Mouse (Mus musculus) bone marrow macrophage, adult 2 months (primary cell): ENCODE measurements around the gene Rsad1. TPM values are rescaled to one million over a fixed set of nuclear protein-coding genes. Genes with fewer than 3 reads are reported as not detected.

Experiments
- H3K27ac ChIP-seq: 2 replicates; pipeline ENCODE4 v1.5.1; 2012; ENCODE audit warnings: low read depth, low read length; ENCODE audit not compliant: insufficient read depth
- H3K4me1 ChIP-seq: 2 replicates; pipeline ENCODE4 v1.6.1; 2012; ENCODE audit warnings: low read length; ENCODE audit not compliant: control insufficient read depth, insufficient read depth
- H3K4me3 ChIP-seq: 2 replicates; pipeline ENCODE4 v1.5.1; 2012; ENCODE audit warnings: mild to moderate bottlenecking, low read length, moderate library complexity; ENCODE audit not compliant: insufficient read depth
- CTCF ChIP-seq: IDR thresholded peaks from 2 replicates; pipeline ENCODE4 v1.5.1; 2012; ENCODE audit warnings: low read depth, mild to moderate bottlenecking, low read length, moderate library complexity
- POLR2A ChIP-seq: IDR thresholded peaks from 2 replicates; pipeline ENCODE4 v1.6.1; 2012; ENCODE audit warnings: mild to moderate bottlenecking, low read depth, low read length, borderline replicate concordance
- polyA plus RNA-seq: library from polyadenylated mRNA; stranded (reverse); fragments of >200 nt; gene quantifications from 2 replicates; pipeline ENCODE4 v1.2.4, GENCODE M21; 2012; ENCODE audit not compliant: missing spikeins, insufficient read depth, insufficient read length

Rsad1 gene
- polyA plus RNA-seq, 1 experiment: 3.3 TPM

GRCm38 (mm10) chr11:94538733-94539292 is 10.2 kb downstream of the Rsad1 start:
- no peak for TF ChIP-seq CTCF
- TF ChIP-seq POLR2A: no peak
- Histone ChIP-seq H3K4me1 (peaks cover 4% of the 10 kb centered on the region; the same call in 1 of the 2 replicates), H3K27ac (no peak overlapping the region), H3K4me3 (no peak overlapping the region)

DNA sequence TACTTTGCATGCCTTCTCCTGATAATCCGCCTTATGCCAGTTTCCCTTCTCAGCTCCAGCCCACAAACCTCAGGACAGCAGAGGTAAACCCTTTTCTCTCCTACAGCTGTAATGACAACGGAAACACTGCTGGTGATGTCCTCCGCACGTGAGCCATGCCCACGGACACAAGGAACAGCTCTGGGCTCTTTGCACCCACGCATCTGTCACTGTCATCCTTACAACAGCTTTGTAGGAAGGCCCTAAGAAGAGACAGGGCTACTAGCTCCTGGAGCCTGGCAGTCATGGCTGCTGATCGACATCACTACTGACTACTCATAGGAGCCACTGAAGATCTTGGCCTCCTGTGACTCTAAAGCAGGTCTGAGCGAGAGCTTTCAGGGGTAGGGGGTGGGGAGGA is 15.9 kb downstream of the Rsad1 start:
- H3K4me3 ChIP-seq: no peak overlapping the region
- no peak overlapping the region for H3K27ac ChIP-seq
- H3K4me1 ChIP-seq: no peaks in the 10 kb centered on the region
- no peak for TF ChIP-seq CTCF
- no peak for TF ChIP-seq POLR2A

DNA sequence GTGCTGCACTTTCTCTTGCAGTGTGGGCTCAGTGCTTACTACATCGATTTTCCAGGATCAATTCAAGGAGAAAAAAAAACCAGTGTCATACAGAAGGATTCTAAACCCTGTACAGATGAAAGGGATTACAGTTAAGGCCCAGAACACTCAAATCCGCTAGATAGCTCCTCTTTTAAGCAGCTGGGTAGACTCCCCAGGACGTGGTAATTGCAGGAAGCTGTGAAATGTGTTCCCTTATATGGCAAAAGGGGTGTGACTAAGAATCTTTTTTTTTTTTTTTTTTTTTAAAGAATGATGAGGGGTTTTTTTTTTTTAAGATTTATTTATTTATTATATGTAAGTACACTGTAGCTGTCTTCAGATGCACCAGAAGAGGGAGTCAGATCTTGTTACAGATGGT is 20.2 kb downstream of the Rsad1 start:
- TF ChIP-seq POLR2A: no peak
- TF ChIP-seq CTCF: no peak
- H3K27ac ChIP-seq: no peak overlapping the region
- H3K4me1 ChIP-seq: no peaks in the 10 kb centered on the region
- H3K4me3 ChIP-seq: no peak overlapping the region

GRCm38 (mm10) chr11:94526171-94526879 is 22.7 kb downstream of the Rsad1 start:
- Histone ChIP-seq H3K27ac (no peak overlapping the region), H3K4me1 (0 out of 2 replicates have a peak, but pooled peaks cover 5% of the 10 kb centered on the region), H3K4me3 (no peak overlapping the region)
- TF ChIP-seq POLR2A (no peak), CTCF (no peak)

GRCm38 (mm10) chr11:94521219-94521843 is 27.7 kb downstream of the Rsad1 start, which contains the start of gene Mycbpap:
Gene Mycbpap (minus strand): TSS chr11:94521742.
- Histone ChIP-seq H3K4me1 (peaks cover 5% of the 10 kb centered on the region; the same call in 1 of the 2 replicates), H3K27ac (no peak within 1 kb of the TSS), H3K4me3 (peak within 1 kb of the TSS; percentile 61)
- no peak for TF ChIP-seq CTCF
- no peak for TF ChIP-seq POLR2A

- Histone ChIP-seq H3K4me1 (no peaks in the 10 kb centered on the region; the same call in 1 of the 2 replicates), H3K4me3 (no peak overlapping the region), H3K27ac (no peak overlapping the region)
- TF ChIP-seq CTCF (no peak), POLR2A (no peak)
Measured at GRCm38 (mm10) chr11:94513452-94513851, 35.6 kb downstream of the Rsad1 start.

DNA sequence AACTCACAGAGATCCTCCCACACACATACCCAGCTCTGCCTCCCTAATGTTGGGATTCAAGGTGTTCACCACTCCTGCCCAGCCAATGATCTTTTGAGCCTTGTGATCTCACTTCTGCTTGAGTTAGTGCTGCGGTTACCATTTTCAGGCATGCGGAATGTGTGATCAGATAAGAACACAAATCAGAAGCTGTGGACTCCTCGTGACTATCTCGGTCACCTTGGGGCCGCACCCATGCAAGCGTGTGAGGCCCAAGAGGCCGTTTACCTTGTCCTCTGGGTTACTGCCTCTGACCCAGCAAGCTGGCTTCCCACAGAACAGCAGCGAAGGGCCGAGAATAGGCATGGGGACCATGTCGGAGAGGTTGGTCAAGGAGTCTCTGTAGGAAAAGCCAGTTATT is 40.1 kb downstream of the Rsad1 start:
- no peak overlapping the region for H3K27ac ChIP-seq
- TF ChIP-seq CTCF: no peak
- no peak for TF ChIP-seq POLR2A
- peaks cover 6% of the 10 kb centered on the region for H3K4me1 ChIP-seq
- H3K4me3 ChIP-seq: no peak overlapping the region

DNA sequence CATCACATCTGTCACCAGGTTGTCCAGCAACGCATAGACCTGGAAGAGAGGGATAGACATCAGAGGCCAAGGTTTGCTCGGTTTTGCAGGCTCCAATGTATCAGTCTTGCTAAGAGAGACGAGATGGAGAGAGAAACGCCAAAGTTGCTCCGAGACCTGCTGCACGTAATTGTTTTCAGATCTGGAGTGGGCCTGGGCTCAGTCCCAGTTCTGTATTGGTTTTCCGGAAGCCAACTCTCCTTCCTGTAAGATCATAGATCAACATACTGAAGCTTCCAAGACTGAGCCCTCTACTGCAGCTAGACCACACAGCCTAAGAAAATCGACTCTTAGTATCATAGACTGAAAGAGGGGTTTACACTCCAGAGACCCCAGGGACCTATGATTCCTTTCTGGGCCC is 47.6 kb downstream of the Rsad1 start:
- H3K27ac ChIP-seq: no peak overlapping the region

DNA sequence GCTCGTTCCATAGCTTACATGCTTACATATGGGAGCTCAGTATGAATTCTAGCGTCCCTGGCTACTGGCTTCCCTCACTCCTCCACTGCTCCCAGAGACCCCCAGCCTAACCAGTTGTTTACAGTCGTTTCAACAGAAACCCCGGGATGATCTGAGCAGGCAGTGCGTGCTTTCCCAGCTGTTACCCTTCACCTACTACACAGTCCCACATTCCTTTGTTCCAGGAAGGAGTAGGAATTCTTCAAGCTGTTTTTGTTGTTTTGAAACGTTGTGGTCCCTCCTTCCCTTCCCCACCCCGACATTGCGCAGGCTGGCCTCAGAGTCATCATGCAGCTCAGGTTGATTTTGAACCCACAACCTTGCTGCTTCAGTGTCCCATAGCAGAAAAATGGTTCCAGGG is 48.7 kb downstream of the Rsad1 start:
- Histone ChIP-seq H3K4me3 (no peak overlapping the region), H3K27ac (no peak overlapping the region), H3K4me1 (no peaks in the 10 kb centered on the region; the same call in 1 of the 2 replicates)
- no peak for TF ChIP-seq POLR2A

More for the DNA sequence above, 47.6 kb downstream of the Rsad1 start:
- peaks cover 6% of the 10 kb centered on the region for H3K4me1 ChIP-seq
- no peak overlapping the region for H3K4me3 ChIP-seq
- TF ChIP-seq POLR2A (no peak), CTCF (no peak)

DNA sequence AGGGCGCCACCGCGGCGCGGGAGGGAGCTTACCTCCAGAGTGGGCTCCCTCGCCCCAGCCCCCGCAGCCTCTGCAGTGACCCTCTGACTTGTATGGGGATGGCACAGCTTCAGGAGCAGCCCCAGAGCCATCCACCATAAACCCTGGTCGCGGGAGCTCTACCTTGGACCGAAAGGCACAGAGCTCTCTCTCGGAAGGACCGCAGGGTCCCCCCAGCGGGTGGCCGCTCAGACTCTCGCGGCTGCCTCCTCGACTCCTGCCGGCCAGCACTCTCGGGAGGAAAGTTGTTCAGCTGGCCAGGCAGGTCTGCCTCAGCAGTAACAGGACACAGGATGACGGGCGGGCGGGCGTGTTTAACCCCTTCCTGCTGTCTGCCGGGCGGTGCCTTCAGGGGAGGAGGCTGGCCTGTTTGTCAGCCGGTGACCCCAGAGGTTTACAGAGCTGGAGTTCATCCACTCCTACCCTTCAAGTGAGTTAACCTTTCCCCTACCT is 49.3 kb downstream of the Rsad1 start, which contains the start of gene Epn3:
Gene Epn3 (minus strand): TSS at position 314 of the 492 bp plus-strand sequence.
- Histone ChIP-seq H3K4me3 (no peak within 1 kb of the TSS), H3K27ac (no peak within 1 kb of the TSS), H3K4me1 (no peaks in the 10 kb centered on the region)
- no peak for TF ChIP-seq POLR2A
- no peak for TF ChIP-seq CTCF
